Mouse (Mus musculus) stomach, postnatal 0 days (tissue): Measurements from ENCODE around the gene Llgl2.

Source experiments
- CTCF ChIP-seq: IDR thresholded peaks from 2 replicates; pipeline ENCODE4 v1.5.1; 2016; ENCODE audit warnings: antibody characterized with exemption, low read depth, mild to moderate bottlenecking, moderate library complexity
- EP300 ChIP-seq: optimal IDR thresholded peaks from 2 replicates; pipeline ENCODE3; 2016; ENCODE audit warnings: antibody characterized with exemption

- no peak for TF ChIP-seq EP300
- TF ChIP-seq CTCF: no peak
Observed at GRCm38 (mm10) chr11:115858354-115858753, 34.5 kb downstream of the Llgl2 start, which contains the start of gene Myo15b.
